Mouse (Mus musculus) urinary bladder, postnatal 14 days (tissue): Measurements from ENCODE around the gene Ftsj3.
"Not testable (repeated sequence)": the region's sequence is repeated elsewhere in the genome, so short reads cannot be mapped to it uniquely, and the experiment has no call there.

ENCODE experiments used
- DNase-seq: peaks from one replicate; pipeline ENCODE4 v3.0.0; 2021; ENCODE audit warnings: low spot score

Ftsj3 gene

GRCm38 (mm10) chr11:106201337-106202122 is 54.3 kb downstream of the Ftsj3 start:
- DNase-seq, result no peak

- no peak for DNase-seq
Observed at GRCm38 (mm10) chr11:106200756-106201155, 55.1 kb downstream of the Ftsj3 start.

- not testable (repeated sequence) for DNase-seq
Observed at GRCm38 (mm10) chr11:106199997-106200396, 55.9 kb downstream of the Ftsj3 start.
